Mouse (Mus musculus): ENCODE results near the gene Insrr. TPM values are rescaled to one million over a fixed set of nuclear protein-coding genes. Genes with fewer than 3 reads are reported as not detected.

The Insrr gene
- polyA plus RNA-seq, 2 experiments, result 0.22 to 1.4 TPM

GRCm38 (mm10) chr3:87771088-87771487 is 25.7 kb upstream of the Insrr start:
- Histone ChIP-seq H3K9ac (ENCODE audit: low read depth, low read length, severe bottlenecking) (no peak overlapping the region), H3K27me3 (ENCODE audit: control insufficient read depth, insufficient read depth, low read length) (no peaks in the 10 kb centered on the region), H3K36me3 (ENCODE audit: control insufficient read depth, insufficient read depth, low read length) (no peaks in the 10 kb centered on the region), H3K4me2 (replicated peaks; ENCODE audit: low read depth, low read length, severe bottlenecking) (no peak overlapping the region), H3K4me1 (ENCODE audit: control insufficient read depth, insufficient read depth, low read length) (peaks cover 9% of the 10 kb centered on the region), H3K4me3 (replicated peaks; ENCODE audit: low read length) (no peak overlapping the region), H3K9me3 (ENCODE audit: control insufficient read depth, low read length) (no peaks in the 10 kb centered on the region), H3K27ac (replicated peaks; ENCODE audit: low read depth, low read length) (no peak overlapping the region)
- WGBS, result 54% methylated on average over 6 of the region's 6 CpGs
- no peak for TF ChIP-seq POLR2A (IDR thresholded peaks at IDR 0.05; ENCODE audit: borderline replicate concordance, extremely low read depth, insufficient read depth, insufficient read length)
- ATAC-seq (ENCODE audit: low FRiP score, low read depth) (no peak), DNase-seq (ENCODE audit: low spot score) (no peak)

GRCm38 (mm10) chr3:87778283-87778682 is 18.5 kb upstream of the Insrr start:
- Histone ChIP-seq H3K9ac (ENCODE audit: low read depth, low read length, severe bottlenecking) (no peak overlapping the region; the same call in 1 of the 2 replicates), H3K27me3 (ENCODE audit: control insufficient read depth, insufficient read depth, low read length) (no peaks in the 10 kb centered on the region; the same call in 1 of the 2 replicates)

GRCm38 (mm10) chr3:87779086-87779485 is 17.7 kb upstream of the Insrr start:
- no peak for ATAC-seq (ENCODE audit: low FRiP score, low read depth)
- DNase-seq (ENCODE audit: low spot score), result no peak
- H3K27me3 ChIP-seq (ENCODE audit: control insufficient read depth, insufficient read depth, low read length), result no peaks in the 10 kb centered on the region; the same call in 1 of the 2 replicates
- H3K4me3 ChIP-seq (replicated peaks; ENCODE audit: low read length), result no peak overlapping the region
- 34% methylated on average over 2 of the region's 2 CpGs for WGBS
- H3K4me1 ChIP-seq (ENCODE audit: control insufficient read depth, insufficient read depth, low read length), result no peaks in the 10 kb centered on the region
- H3K9ac ChIP-seq (ENCODE audit: low read depth, low read length, severe bottlenecking), result no peak overlapping the region
- H3K36me3 ChIP-seq (ENCODE audit: control insufficient read depth, insufficient read depth, low read length), result no peaks in the 10 kb centered on the region
- no peaks in the 10 kb centered on the region for H3K9me3 ChIP-seq (ENCODE audit: control insufficient read depth, low read length)
- H3K27ac ChIP-seq (replicated peaks; ENCODE audit: low read depth, low read length), result no peak overlapping the region
- H3K4me2 ChIP-seq (replicated peaks; ENCODE audit: low read depth, low read length, severe bottlenecking), result no peak overlapping the region
- no peak for TF ChIP-seq POLR2A (IDR thresholded peaks at IDR 0.05; ENCODE audit: borderline replicate concordance, extremely low read depth, insufficient read depth, insufficient read length)

More at GRCm38 (mm10) chr3:87778283-87778682, 18.5 kb upstream of the Insrr start:
- DNase-seq (ENCODE audit: low spot score), result no peak
- Histone ChIP-seq H3K9me3 (ENCODE audit: control insufficient read depth, low read length) (no peaks in the 10 kb centered on the region), H3K36me3 (ENCODE audit: control insufficient read depth, insufficient read depth, low read length) (no peaks in the 10 kb centered on the region), H3K27ac (replicated peaks; ENCODE audit: low read depth, low read length) (no peak overlapping the region), H3K4me1 (ENCODE audit: control insufficient read depth, insufficient read depth, low read length) (no peaks in the 10 kb centered on the region), H3K4me2 (replicated peaks; ENCODE audit: low read depth, low read length, severe bottlenecking) (no peak overlapping the region), H3K4me3 (replicated peaks; ENCODE audit: low read length) (no peak overlapping the region)
- WGBS, result 51% methylated on average over 23 of the region's 23 CpGs
- no peak for TF ChIP-seq POLR2A (IDR thresholded peaks at IDR 0.05; ENCODE audit: borderline replicate concordance, extremely low read depth, insufficient read depth, insufficient read length)
- ATAC-seq (ENCODE audit: low FRiP score, low read depth), result no peak

- H3K36me3 ChIP-seq (ENCODE audit: control insufficient read depth, insufficient read depth, low read length), result no peaks in the 10 kb centered on the region
- no peaks in the 10 kb centered on the region for H3K9me3 ChIP-seq (ENCODE audit: control insufficient read depth, low read length)
- no peaks in the 10 kb centered on the region for H3K27me3 ChIP-seq (ENCODE audit: control insufficient read depth, insufficient read depth, low read length)
- ATAC-seq (ENCODE audit: low FRiP score, low read depth), result no peak
- no peak overlapping the region for H3K4me3 ChIP-seq (replicated peaks; ENCODE audit: low read length)
- 81% methylated on average over 23 of the region's 25 CpGs for WGBS
- DNase-seq (ENCODE audit: low spot score), result no peak
- no peaks in the 10 kb centered on the region for H3K4me1 ChIP-seq (ENCODE audit: control insufficient read depth, insufficient read depth, low read length)
- H3K27ac ChIP-seq (replicated peaks; ENCODE audit: low read depth, low read length), result no peak overlapping the region
- H3K4me2 ChIP-seq (replicated peaks; ENCODE audit: low read depth, low read length, severe bottlenecking), result no peak overlapping the region
- TF ChIP-seq POLR2A (IDR thresholded peaks at IDR 0.05; ENCODE audit: borderline replicate concordance, extremely low read depth, insufficient read depth, insufficient read length), result no peak
- no peak overlapping the region for H3K9ac ChIP-seq (ENCODE audit: low read depth, low read length, severe bottlenecking)
These were observed 13.3 kb upstream of the Insrr start for GRCm38 (mm10) chr3:87783282-87784023.

GRCm38 (mm10) chr3:87785156-87785555 is 11.6 kb upstream of the Insrr start:
- 73% methylated on average over 5 of the region's 5 CpGs for WGBS
- no peak for TF ChIP-seq POLR2A (IDR thresholded peaks at IDR 0.05; ENCODE audit: borderline replicate concordance, extremely low read depth, insufficient read depth, insufficient read length)
- Histone ChIP-seq H3K36me3 (ENCODE audit: control insufficient read depth, insufficient read depth, low read length) (no peaks in the 10 kb centered on the region), H3K4me3 (replicated peaks; ENCODE audit: low read length) (no peak overlapping the region), H3K9me3 (ENCODE audit: control insufficient read depth, low read length) (no peaks in the 10 kb centered on the region), H3K27me3 (ENCODE audit: control insufficient read depth, insufficient read depth, low read length) (no peaks in the 10 kb centered on the region), H3K27ac (replicated peaks; ENCODE audit: low read depth, low read length) (no peak overlapping the region), H3K4me2 (replicated peaks; ENCODE audit: low read depth, low read length, severe bottlenecking) (no peak overlapping the region), H3K9ac (ENCODE audit: low read depth, low read length, severe bottlenecking) (no peak overlapping the region), H3K4me1 (ENCODE audit: control insufficient read depth, insufficient read depth, low read length) (peaks cover 8% of the 10 kb centered on the region)
- no peak for DNase-seq (ENCODE audit: low spot score)
- no peak for ATAC-seq (ENCODE audit: low FRiP score, low read depth)
